Mouse (Mus musculus): ENCODE measurements around the gene Gm1673. TPM values are rescaled to one million over a fixed set of nuclear protein-coding genes. Genes with fewer than 3 reads are reported as not detected.

Gene Gm1673
- polyA plus RNA-seq, 1 experiment from 2014 or later = 62.2 TPM

Other genes with a start within 250 kb of the Gm1673 start
- 33.8 and 41.0 TPM in 2 replicates for gene Letm1, start 200.6 kb upstream of the Gm1673 start, polyA plus RNA-seq (2015; fragmentation: Nextera tagmentation; extraction: Ambion mirVana)
- 43.0 and 45.0 TPM in 2 replicates for gene Nsd2, start 162.7 kb upstream of the Gm1673 start, polyA plus RNA-seq (2015; fragmentation: Nextera tagmentation; extraction: Ambion mirVana)
- gene Nelfa, start 47.0 kb upstream of the Gm1673 start, polyA plus RNA-seq (2015; fragmentation: Nextera tagmentation; extraction: Ambion mirVana) = 51.5 and 53.3 TPM in 2 replicates
- 0.08 and 0.14 TPM in 2 replicates for gene Nat8l, start 12.6 kb downstream of the Gm1673 start, polyA plus RNA-seq (2015; fragmentation: Nextera tagmentation; extraction: Ambion mirVana)
- 1.0 and 1.8 TPM in 2 replicates for gene Poln, start 186.0 kb downstream of the Gm1673 start, polyA plus RNA-seq (2015; fragmentation: Nextera tagmentation; extraction: Ambion mirVana)
- gene Haus3, start 186.1 kb downstream of the Gm1673 start, polyA plus RNA-seq (2015; fragmentation: Nextera tagmentation; extraction: Ambion mirVana) = 38.1 and 40.7 TPM in 2 replicates
- gene Mxd4, start 204.3 kb downstream of the Gm1673 start, polyA plus RNA-seq (2015; fragmentation: Nextera tagmentation; extraction: Ambion mirVana) = 57.4 and 61.1 TPM in 2 replicates